Mouse (Mus musculus) cerebellum, adult 2 months (tissue): ENCODE results near the gene Trpv5.

ENCODE experiments used
- CTCF ChIP-seq: fragments of 200-500 bp; IDR thresholded peaks from 2 replicates; pipeline ENCODE4 v1.5.1; 2011; ENCODE audit warnings: low read depth, mild to moderate bottlenecking, control low read depth, low read length, moderate library complexity, borderline replicate concordance; ENCODE audit not compliant: insufficient read depth
- POLR2A ChIP-seq: fragments of 200-500 bp; IDR thresholded peaks from 2 replicates; pipeline ENCODE4 v1.6.1; 2011; ENCODE audit warnings: low read length, control low read depth, borderline replicate concordance; ENCODE audit not compliant: insufficient read depth

DNA sequence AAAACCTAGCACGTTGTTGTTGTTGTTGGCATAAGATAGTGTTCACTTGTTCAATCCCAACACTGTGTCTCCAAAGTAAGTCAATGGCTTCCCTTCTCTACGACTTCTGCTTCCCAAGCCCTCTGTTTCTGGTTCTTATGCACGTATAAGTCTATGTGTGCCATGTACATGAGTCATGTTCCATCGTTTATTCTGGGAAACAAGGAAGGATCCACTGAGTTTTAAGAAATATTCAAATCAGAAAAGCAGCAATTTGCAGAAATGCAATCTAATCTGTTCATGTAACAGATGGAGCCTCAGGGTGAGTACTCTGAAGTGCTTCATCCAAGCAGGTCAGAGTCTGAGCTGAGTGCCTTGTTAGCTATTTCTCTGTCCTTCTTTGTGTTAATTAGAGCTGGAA lies 49.0 kb downstream of the Trpv5 start:
- TF ChIP-seq POLR2A (no peak), CTCF (no peak)
